Mouse (Mus musculus): ENCODE results near the gene Ncbp2. TPM values are rescaled to one million over a fixed set of nuclear protein-coding genes. Genes with fewer than 3 reads are reported as not detected.
A peak's percentile ranks its signal among the peaks of the same experiment; 100 is the strongest.

The Ncbp2 gene
- polyA plus RNA-seq, 1 experiment from 2014 or later: 90.5 TPM

GRCm38 (mm10) chr16:31910281-31910847 lies 37.9 kb upstream of the Ncbp2 start:
- no peak overlapping the region for H3K9ac ChIP-seq (ENCODE audit: low read length)
- WGBS: 60% methylated on average over 10 of the region's 10 CpGs
- DNase-seq (ENCODE audit: low spot score): no peak
- no peak overlapping the region for H3K4me2 ChIP-seq (ENCODE audit: low read length)
- H3K36me3 ChIP-seq (ENCODE audit: control insufficient read depth, insufficient read depth, low read length): no peaks in the 10 kb centered on the region
- no peak overlapping the region for H3K4me3 ChIP-seq (ENCODE audit: low read depth, low read length)
- H3K9me3 ChIP-seq (ENCODE audit: control insufficient read depth, low read length): no peaks in the 10 kb centered on the region
- peaks cover 6% of the 10 kb centered on the region for H3K4me1 ChIP-seq (replicated peaks; ENCODE audit: control insufficient read depth, insufficient read depth, low read length)
- H3K27ac ChIP-seq (ENCODE audit: low read depth): no peak overlapping the region
- no peaks in the 10 kb centered on the region for H3K27me3 ChIP-seq (replicated peaks; ENCODE audit: control insufficient read depth, insufficient read depth, low read length)
- no peak for ATAC-seq (replicated peaks; ENCODE audit: low FRiP score, low TSS enrichment, low read depth)

- H3K9me3 ChIP-seq (ENCODE audit: control insufficient read depth, low read length): no peaks in the 10 kb centered on the region
- H3K27ac ChIP-seq (ENCODE audit: low read depth): no peak overlapping the region
- WGBS: 61% methylated on average over 11 of the region's 11 CpGs
- no peaks in the 10 kb centered on the region for H3K27me3 ChIP-seq (replicated peaks; ENCODE audit: control insufficient read depth, insufficient read depth, low read length)
- H3K4me1 ChIP-seq (replicated peaks; ENCODE audit: control insufficient read depth, insufficient read depth, low read length): no peaks in the 10 kb centered on the region
- no peak overlapping the region for H3K9ac ChIP-seq (ENCODE audit: low read length)
- no peak for DNase-seq (ENCODE audit: low spot score)
- no peaks in the 10 kb centered on the region for H3K36me3 ChIP-seq (ENCODE audit: control insufficient read depth, insufficient read depth, low read length)
- peak overlapping the region; percentile 42 for H3K4me2 ChIP-seq (ENCODE audit: low read length)
- no peak overlapping the region for H3K4me3 ChIP-seq (ENCODE audit: low read depth, low read length)
- ATAC-seq (replicated peaks; ENCODE audit: low FRiP score, low TSS enrichment, low read depth): peak; percentile 51; the same call in 1 of the 2 replicates
These were observed 30.5 kb upstream of the Ncbp2 start for GRCm38 (mm10) chr16:31917776-31918175.

GRCm38 (mm10) chr16:31918248-31918724 lies 30.0 kb upstream of the Ncbp2 start:
- Histone ChIP-seq H3K4me2 (ENCODE audit: low read length) (peak overlapping the region; percentile 42), H3K9me3 (ENCODE audit: control insufficient read depth, low read length) (no peaks in the 10 kb centered on the region), H3K4me1 (replicated peaks; ENCODE audit: control insufficient read depth, insufficient read depth, low read length) (no peaks in the 10 kb centered on the region), H3K4me3 (ENCODE audit: low read depth, low read length) (no peak overlapping the region), H3K27me3 (replicated peaks; ENCODE audit: control insufficient read depth, insufficient read depth, low read length) (no peaks in the 10 kb centered on the region), H3K27ac (ENCODE audit: low read depth) (no peak overlapping the region), H3K36me3 (ENCODE audit: control insufficient read depth, insufficient read depth, low read length) (no peaks in the 10 kb centered on the region), H3K9ac (ENCODE audit: low read length) (peak overlapping the region; percentile 36; the same call in 1 of the 2 replicates)
- DNase-seq (ENCODE audit: low spot score): peak; percentile 91
- peak; percentile 34; the same call in 1 of the 2 replicates for ATAC-seq (replicated peaks; ENCODE audit: low FRiP score, low TSS enrichment, low read depth)
- WGBS: 3% methylated on average over 14 of the region's 14 CpGs

GRCm38 (mm10) chr16:31924368-31924767 lies 23.9 kb upstream of the Ncbp2 start:
- no peak for DNase-seq (ENCODE audit: low spot score)
- Histone ChIP-seq H3K4me2 (ENCODE audit: low read length) (no peak overlapping the region), H3K9me3 (ENCODE audit: control insufficient read depth, low read length) (no peaks in the 10 kb centered on the region), H3K27ac (ENCODE audit: low read depth) (no peak overlapping the region), H3K4me3 (ENCODE audit: low read depth, low read length) (no peak overlapping the region), H3K9ac (ENCODE audit: low read length) (no peak overlapping the region), H3K4me1 (replicated peaks; ENCODE audit: control insufficient read depth, insufficient read depth, low read length) (no peaks in the 10 kb centered on the region), H3K36me3 (ENCODE audit: control insufficient read depth, insufficient read depth, low read length) (no peaks in the 10 kb centered on the region), H3K27me3 (replicated peaks; ENCODE audit: control insufficient read depth, insufficient read depth, low read length) (no peaks in the 10 kb centered on the region)
- WGBS: 82% methylated on average over 6 of the region's 6 CpGs
- ATAC-seq (replicated peaks; ENCODE audit: low FRiP score, low TSS enrichment, low read depth): no peak

- Histone ChIP-seq H3K4me2 (ENCODE audit: low read length) (no peak overlapping the region), H3K9ac (ENCODE audit: low read length) (no peak overlapping the region), H3K9me3 (ENCODE audit: control insufficient read depth, low read length) (no peaks in the 10 kb centered on the region), H3K4me3 (ENCODE audit: low read depth, low read length) (no peak overlapping the region), H3K27ac (ENCODE audit: low read depth) (no peak overlapping the region), H3K27me3 (replicated peaks; ENCODE audit: control insufficient read depth, insufficient read depth, low read length) (0 out of 2 replicates have a peak, but pooled peaks cover 2% of the 10 kb centered on the region), H3K36me3 (ENCODE audit: control insufficient read depth, insufficient read depth, low read length) (no peaks in the 10 kb centered on the region), H3K4me1 (replicated peaks; ENCODE audit: control insufficient read depth, insufficient read depth, low read length) (no peaks in the 10 kb centered on the region)
- 81% methylated on average over 6 of the region's 6 CpGs for WGBS
- ATAC-seq (replicated peaks; ENCODE audit: low FRiP score, low TSS enrichment, low read depth) (no peak), DNase-seq (ENCODE audit: low spot score) (no peak)
These were observed 22.2 kb upstream of the Ncbp2 start for GRCm38 (mm10) chr16:31926091-31926490.

GRCm38 (mm10) chr16:31926547-31927182 lies 21.6 kb upstream of the Ncbp2 start:
- 0 out of 2 replicates have a peak, but pooled peaks cover 4% of the 10 kb centered on the region for H3K27me3 ChIP-seq (replicated peaks; ENCODE audit: control insufficient read depth, insufficient read depth, low read length)
- no peaks in the 10 kb centered on the region for H3K4me1 ChIP-seq (replicated peaks; ENCODE audit: control insufficient read depth, insufficient read depth, low read length)
- whole genome bisulfite sequencing: 76% methylated on average over 13 of the region's 13 CpGs
- no peak overlapping the region for H3K27ac ChIP-seq (ENCODE audit: low read depth)
- ATAC-seq (replicated peaks; ENCODE audit: low FRiP score, low TSS enrichment, low read depth) (no peak), DNase-seq (ENCODE audit: low spot score) (no peak)
- H3K36me3 ChIP-seq (ENCODE audit: control insufficient read depth, insufficient read depth, low read length): no peaks in the 10 kb centered on the region
- no peak overlapping the region for H3K4me3 ChIP-seq (ENCODE audit: low read depth, low read length)
- no peak overlapping the region for H3K4me2 ChIP-seq (ENCODE audit: low read length)
- no peaks in the 10 kb centered on the region for H3K9me3 ChIP-seq (ENCODE audit: control insufficient read depth, low read length)
- no peak overlapping the region for H3K9ac ChIP-seq (ENCODE audit: low read length)

- H3K9me3 ChIP-seq (ENCODE audit: control insufficient read depth, low read length): no peaks in the 10 kb centered on the region
- no peak overlapping the region for H3K4me2 ChIP-seq (ENCODE audit: low read length)
- H3K4me1 ChIP-seq (replicated peaks; ENCODE audit: control insufficient read depth, insufficient read depth, low read length): no peaks in the 10 kb centered on the region
- WGBS: 87% methylated on average over 5 of the region's 5 CpGs
- DNase-seq (ENCODE audit: low spot score) (no peak), ATAC-seq (replicated peaks; ENCODE audit: low FRiP score, low TSS enrichment, low read depth) (no peak)
- H3K27ac ChIP-seq (ENCODE audit: low read depth): no peak overlapping the region
- no peaks in the 10 kb centered on the region for H3K36me3 ChIP-seq (ENCODE audit: control insufficient read depth, insufficient read depth, low read length)
- no peak overlapping the region for H3K9ac ChIP-seq (ENCODE audit: low read length)
- 0 out of 2 replicates have a peak, but pooled peaks cover 9% of the 10 kb centered on the region for H3K27me3 ChIP-seq (replicated peaks; ENCODE audit: control insufficient read depth, insufficient read depth, low read length)
- H3K4me3 ChIP-seq (ENCODE audit: low read depth, low read length): no peak overlapping the region
These were observed 20.9 kb upstream of the Ncbp2 start for GRCm38 (mm10) chr16:31927412-31927811.

GRCm38 (mm10) chr16:31931330-31931729 lies 17.0 kb upstream of the Ncbp2 start:
- Histone ChIP-seq H3K4me3 (ENCODE audit: low read depth, low read length) (no peak overlapping the region), H3K36me3 (ENCODE audit: control insufficient read depth, insufficient read depth, low read length) (no peaks in the 10 kb centered on the region), H3K4me1 (replicated peaks; ENCODE audit: control insufficient read depth, insufficient read depth, low read length) (peaks cover 11% of the 10 kb centered on the region), H3K9ac (ENCODE audit: low read length) (no peak overlapping the region), H3K27ac (ENCODE audit: low read depth) (no peak overlapping the region), H3K9me3 (ENCODE audit: control insufficient read depth, low read length) (no peaks in the 10 kb centered on the region), H3K4me2 (ENCODE audit: low read length) (no peak overlapping the region), H3K27me3 (replicated peaks; ENCODE audit: control insufficient read depth, insufficient read depth, low read length) (peaks cover 42% of the 10 kb centered on the region)
- no peak for ATAC-seq (replicated peaks; ENCODE audit: low FRiP score, low TSS enrichment, low read depth)
- no peak for DNase-seq (ENCODE audit: low spot score)
- WGBS: 50% methylated on average over 17 of the region's 17 CpGs

GRCm38 (mm10) chr16:31932255-31932654 lies 16.1 kb upstream of the Ncbp2 start:
- H3K27me3 ChIP-seq (replicated peaks; ENCODE audit: control insufficient read depth, insufficient read depth, low read length): peaks cover 46% of the 10 kb centered on the region
- no peak overlapping the region for H3K27ac ChIP-seq (ENCODE audit: low read depth)
- H3K4me2 ChIP-seq (ENCODE audit: low read length): peak overlapping the region; percentile 87; the same call in 1 of the 2 replicates
- no peak for DNase-seq (ENCODE audit: low spot score)
- H3K9ac ChIP-seq (ENCODE audit: low read length): no peak overlapping the region
- no peak overlapping the region for H3K4me3 ChIP-seq (ENCODE audit: low read depth, low read length)
- H3K36me3 ChIP-seq (ENCODE audit: control insufficient read depth, insufficient read depth, low read length): no peaks in the 10 kb centered on the region
- peaks cover 11% of the 10 kb centered on the region for H3K4me1 ChIP-seq (replicated peaks; ENCODE audit: control insufficient read depth, insufficient read depth, low read length)
- no peak for ATAC-seq (replicated peaks; ENCODE audit: low FRiP score, low TSS enrichment, low read depth)
- H3K9me3 ChIP-seq (ENCODE audit: control insufficient read depth, low read length): no peaks in the 10 kb centered on the region
- 52% methylated on average over 5 of the region's 5 CpGs for WGBS

Measured in intestine, embryonic 14.5 days (tissue).